Mouse (Mus musculus) bone marrow, adult 2 months (tissue): ENCODE measurements around the gene Wfdc3. TPM values are rescaled to one million over a fixed set of nuclear protein-coding genes. Genes with fewer than 3 reads are reported as not detected.
A peak's percentile ranks its signal among the peaks of the same experiment; 100 is the strongest.

Source experiments
- H3K27ac ChIP-seq: fragments of 200-500 bp; 2 replicates; pipeline ENCODE4 v1.5.1; 2012; ENCODE audit warnings: low read depth, mild to moderate bottlenecking, control low read depth, inconsistent platforms, low read length; ENCODE audit not compliant: control insufficient read depth, poor library complexity, insufficient read depth
- H3K4me1 ChIP-seq: fragments of 200-500 bp; 2 replicates; pipeline ENCODE4 v1.6.1; 2011; ENCODE audit warnings: low read length; ENCODE audit not compliant: control insufficient read depth, insufficient read depth
- H3K4me3 ChIP-seq: fragments of 200-500 bp; replicated peaks from 2 replicates; pipeline ENCODE3; 2011; ENCODE audit warnings: mild to moderate bottlenecking, low read depth, low read length, control low read depth; ENCODE audit not compliant: control insufficient read depth
- CTCF ChIP-seq: fragments of 200-500 bp; IDR thresholded peaks from 2 replicates; pipeline ENCODE4 v1.5.1; 2011; ENCODE audit warnings: low read length, control low read depth; ENCODE audit not compliant: control insufficient read depth, insufficient read depth
- POLR2A ChIP-seq: fragments of 200-500 bp; IDR thresholded peaks from 2 replicates; pipeline ENCODE4 v1.6.1; 2011; ENCODE audit warnings: low read depth, mild to moderate bottlenecking, control low read depth, low read length, borderline replicate concordance; ENCODE audit not compliant: control insufficient read depth
- WGBS: fragments of 180-500 bp; shearing (Covaris S2); methylation state at CpG from one replicate; pipeline ENCODE4 v1.1.7; 2018; 5-methylcytosine and 5-hydroxymethylcytosine counted together
- polyA plus RNA-seq: library from polyadenylated mRNA; stranded (reverse); fragments of >200 nt; gene quantifications from 2 replicates; pipeline ENCODE4 v1.2.4, GENCODE M21; 2011; ENCODE audit warnings: low replicate concordance; ENCODE audit not compliant: missing spikeins, insufficient read depth, insufficient read length

Gene Wfdc3
- polyA plus RNA-seq, 1 experiment = 2.2 TPM

- 6% methylated on average over 15 of the region's 15 CpGs for WGBS
- Histone ChIP-seq H3K27ac (peak overlapping the region; percentile 68), H3K4me1 (no peaks in the 10 kb centered on the region)
Measured at GRCm38 (mm10) chr2:164770279-164770678, 24.5 kb upstream of the Wfdc3 start.

GRCm38 (mm10) chr2:164769258-164770037, 23.7 kb upstream of the Wfdc3 start, which contains the start of gene Ube2c:
Gene Ube2c (plus strand): TSS chr2:164769898.
- 2% methylated on average over 53 of the region's 53 CpGs for WGBS
- Histone ChIP-seq H3K27ac (peak within 1 kb of the TSS; percentile 68), H3K4me3 (peak within 1 kb of the TSS; percentile 98), H3K4me1 (no peaks in the 10 kb centered on the region)
- peak; percentile 89 for TF ChIP-seq POLR2A
- TF ChIP-seq CTCF = no peak

More at GRCm38 (mm10) chr2:164770279-164770678, 24.5 kb upstream of the Wfdc3 start:
- TF ChIP-seq CTCF = no peak
- TF ChIP-seq POLR2A = no peak
- H3K4me3 ChIP-seq = peak overlapping the region; percentile 98

- Histone ChIP-seq H3K27ac (no peak overlapping the region), H3K4me3 (no peak overlapping the region), H3K4me1 (no peaks in the 10 kb centered on the region)
- WGBS = 90% methylated on average over 15 of the region's 15 CpGs
- no peak for TF ChIP-seq POLR2A
- no peak for TF ChIP-seq CTCF
Measured at GRCm38 (mm10) chr2:164767812-164768540, 22.2 kb upstream of the Wfdc3 start.

DNA sequence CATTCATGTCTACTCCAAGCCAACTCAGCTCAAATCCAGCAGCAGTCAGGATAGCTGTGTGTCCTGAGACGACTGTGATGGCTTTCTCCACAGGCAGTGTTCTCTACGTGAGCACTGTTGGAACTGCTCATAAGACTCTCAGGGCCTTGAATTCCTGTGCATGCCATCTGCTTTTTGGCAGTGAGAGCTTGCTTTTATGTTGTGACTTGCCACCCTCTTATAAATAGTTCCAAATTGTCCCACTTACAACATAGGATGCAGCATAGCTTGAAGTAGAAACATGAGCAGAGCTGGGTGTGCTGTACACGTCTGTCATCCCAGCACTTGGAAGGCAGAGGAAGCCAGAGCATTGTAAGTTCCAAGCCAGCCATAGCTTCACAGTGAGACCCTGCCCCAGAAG, 20.1 kb upstream of the Wfdc3 start:
- Histone ChIP-seq H3K4me3 (no peak overlapping the region), H3K27ac (no peak overlapping the region), H3K4me1 (peaks cover 1% of the 10 kb centered on the region; the same call in 1 of the 2 replicates)
- WGBS = 86% methylated on average over 3 of the region's 3 CpGs
- TF ChIP-seq POLR2A (no peak), CTCF (no peak)

DNA sequence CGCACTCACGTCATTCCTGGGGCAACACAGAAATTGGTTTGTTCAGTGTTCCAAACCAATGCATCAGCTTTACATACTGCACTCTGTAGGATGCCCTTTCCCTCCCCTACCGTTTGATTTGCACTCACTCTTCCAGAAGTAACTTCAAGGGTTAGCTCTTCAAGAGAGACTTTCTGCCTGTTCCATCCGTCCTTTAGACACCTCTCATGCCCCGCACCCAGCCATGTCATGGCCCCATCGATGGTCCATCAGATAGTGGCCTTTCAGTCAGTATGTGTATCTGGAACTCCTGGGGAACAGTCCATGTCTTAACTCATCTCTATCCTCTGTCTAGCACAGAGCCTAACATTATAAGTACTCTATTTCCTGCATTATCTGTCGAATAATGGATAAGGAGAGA, 16.9 kb upstream of the Wfdc3 start:
- 85% methylated on average over 7 of the region's 7 CpGs for WGBS
- peaks cover 6% of the 10 kb centered on the region; the same call in 1 of the 2 replicates for H3K4me1 ChIP-seq
- TF ChIP-seq CTCF = no peak
- TF ChIP-seq POLR2A = no peak
- H3K27ac ChIP-seq = peak overlapping the region; percentile 37; the same call in 1 of the 2 replicates
- H3K4me3 ChIP-seq = no peak overlapping the region

DNA sequence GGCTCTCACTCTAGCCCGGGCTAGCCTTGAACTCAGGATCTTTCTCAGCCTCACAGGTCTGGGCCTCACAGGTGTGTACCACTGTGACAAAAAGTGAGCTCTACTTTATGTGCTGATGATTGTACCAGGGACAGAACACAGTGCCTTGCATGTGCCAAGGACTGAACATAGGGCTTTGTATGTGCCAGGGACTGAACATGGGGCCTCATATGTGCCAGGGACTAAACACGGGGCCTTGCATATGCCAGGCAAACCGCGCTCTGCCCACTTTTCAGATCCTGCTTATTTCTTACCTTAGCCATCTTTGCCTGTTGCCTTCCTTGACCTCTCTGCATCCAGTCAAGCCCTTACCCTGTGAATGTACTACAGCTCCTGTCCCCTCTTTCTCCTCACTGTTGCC, 16.2 kb upstream of the Wfdc3 start:
- Histone ChIP-seq H3K4me1 (peaks cover 6% of the 10 kb centered on the region; the same call in 1 of the 2 replicates), H3K4me3 (no peak overlapping the region), H3K27ac (peak overlapping the region; percentile 37)
- WGBS = 88% methylated on average over 4 of the region's 4 CpGs
- TF ChIP-seq POLR2A = no peak
- no peak for TF ChIP-seq CTCF

- peak overlapping the region; percentile 37 for H3K27ac ChIP-seq
- H3K4me3 ChIP-seq = no peak overlapping the region
- TF ChIP-seq POLR2A = no peak
- TF ChIP-seq CTCF = no peak
- peaks cover 6% of the 10 kb centered on the region; the same call in 1 of the 2 replicates for H3K4me1 ChIP-seq
- 72% methylated on average over 2 of the region's 2 CpGs for WGBS
Measured at GRCm38 (mm10) chr2:164761502-164761901, 15.8 kb upstream of the Wfdc3 start.

- TF ChIP-seq POLR2A (no peak), CTCF (no peak)
- H3K27ac ChIP-seq = peak overlapping the region; percentile 59; the same call in 1 of the 2 replicates
- no peak overlapping the region for H3K4me3 ChIP-seq
- H3K4me1 ChIP-seq = peaks cover 6% of the 10 kb centered on the region; the same call in 1 of the 2 replicates
- WGBS = 44% methylated on average over 4 of the region's 4 CpGs
Measured at GRCm38 (mm10) chr2:164760059-164760833, 14.5 kb upstream of the Wfdc3 start.
